Mouse (Mus musculus) spleen, postnatal 36 days (tissue): ENCODE measurements around the gene Inpp5f.
"Not testable (repeated sequence)": the region's sequence is repeated elsewhere in the genome, so short reads cannot be mapped to it uniquely, and the experiment has no call there.

Source experiments
- DNase-seq, 2 experiments: peaks; one replicate each; pipeline ENCODE4 v3.0.0; 2022; ENCODE audit warnings: low spot score in 2 of 2, mixed read lengths in 1 of 2

The Inpp5f gene

GRCm38 (mm10) chr7:128610897-128611798 is at the start of gene Inpp5f:
Gene Inpp5f (plus strand): TSS chr7:128611328.
- peak; percentile 100 for DNase-seq

- DNase-seq = peak in 1 of 2 experiments; percentile 43
Measured at GRCm38 (mm10) chr7:128563373-128563772, 47.8 kb upstream of the Inpp5f start.

- peak; percentile 35 to 47 for DNase-seq
Measured at GRCm38 (mm10) chr7:128566311-128566710, 44.8 kb upstream of the Inpp5f start.

GRCm38 (mm10) chr7:128567561-128568244 is 43.4 kb upstream of the Inpp5f start:
- no peak for DNase-seq

- DNase-seq = peak in 1 of 2 experiments; percentile 15
Measured at GRCm38 (mm10) chr7:128569429-128569828, 41.7 kb upstream of the Inpp5f start.

- peak in 1 of 2 experiments; percentile 37 for DNase-seq
Measured at GRCm38 (mm10) chr7:128569987-128570656, 41.0 kb upstream of the Inpp5f start.

GRCm38 (mm10) chr7:128570657-128571056 is 40.5 kb upstream of the Inpp5f start:
- not testable (repeated sequence) for DNase-seq

GRCm38 (mm10) chr7:128572030-128572429 is 39.1 kb upstream of the Inpp5f start:
- no peak for DNase-seq

GRCm38 (mm10) chr7:128575211-128575610 is 35.9 kb upstream of the Inpp5f start:
- no peak for DNase-seq

- peak; percentile 31 to 46 for DNase-seq
Measured at GRCm38 (mm10) chr7:128575794-128576193, 35.3 kb upstream of the Inpp5f start.

- DNase-seq = no peak
Measured at GRCm38 (mm10) chr7:128577607-128578006, 33.5 kb upstream of the Inpp5f start.

- no peak for DNase-seq
Measured at GRCm38 (mm10) chr7:128578199-128578945, 32.8 kb upstream of the Inpp5f start.

GRCm38 (mm10) chr7:128579381-128579780 is 31.7 kb upstream of the Inpp5f start:
- no peak for DNase-seq

- DNase-seq = no peak
Measured at GRCm38 (mm10) chr7:128580318-128580717, 30.8 kb upstream of the Inpp5f start.

GRCm38 (mm10) chr7:128581864-128582484 is 29.2 kb upstream of the Inpp5f start:
- DNase-seq = no peak

GRCm38 (mm10) chr7:128583213-128583948 is 27.7 kb upstream of the Inpp5f start:
- no peak for DNase-seq

- DNase-seq = no peak
Measured at GRCm38 (mm10) chr7:128587334-128587933, 23.7 kb upstream of the Inpp5f start.

GRCm38 (mm10) chr7:128591345-128592084 is 19.6 kb upstream of the Inpp5f start:
- no peak for DNase-seq
